9 mouse cellular contexts compared by ENCODE assay signal in genomic region chr3:93521462-93522057, GRCm38 (mm10). TPM values are rescaled to one million over a fixed set of nuclear protein-coding genes. Genes with fewer than 3 reads are reported as not detected.
A peak's percentile ranks its signal among the peaks of the same experiment; 100 is the strongest.
DNase-seq lines count a peak whose midpoint lies in the region; ATAC-seq and TF ChIP-seq lines count a peak whose summit lies in the region.
"Had no signal": no experiment of that assay in that cellular context is flagged by ENCODE, and none has a peak within 500 bp of the region (broad histone marks: within the 10 kb centered on the region; RNA-seq: fewer than 3 reads in every experiment).

No protein-coding gene starts in this region.

- WGBS in heart, embryonic 14.5 days, result 77% methylated on average over 8 of the region's 8 CpGs
- 63% methylated on average over 8 of the region's 8 CpGs for WGBS in liver, postnatal 0 days (ENCODE audit: insufficient replicate concordance)

- peaks cover 25% of the 10 kb centered on the region for H3K36me3 ChIP-seq in heart, embryonic 14.5 days (ENCODE audit: control insufficient read depth, insufficient read depth, low read length)
- H3K36me3 ChIP-seq in liver, postnatal 0 days (replicated peaks; ENCODE audit: insufficient read depth, low read length), result peaks cover 8% of the 10 kb centered on the region; the same call in 1 of the 2 replicates

- peak overlapping the region in 1 of 2 experiments; percentile 87; a peak in 1 of 4 replicates for H3K27ac ChIP-seq in heart, embryonic 14.5 days (replicated peaks in 1 of 2; ENCODE audit: control insufficient read depth in 1 of 2, insufficient read depth in 1 of 2, low read depth in 2 of 2, low read length in 2 of 2)
- H3K27ac ChIP-seq in liver, postnatal 0 days (ENCODE audit: low read depth), result peak overlapping the region; percentile 84
- no peak overlapping the region for H3K27ac ChIP-seq in left cerebral cortex, adult 2 months

- H3K4me1 ChIP-seq in heart, embryonic 14.5 days (ENCODE audit: control insufficient read depth in 2 of 2, insufficient read depth in 2 of 2, low read length in 2 of 2), result peaks cover 5 to 16% of the 10 kb centered on the region in 2 experiments
- peaks cover 4% of the 10 kb centered on the region; the same call in 1 of the 2 replicates for H3K4me1 ChIP-seq in liver, postnatal 0 days (ENCODE audit: insufficient read depth)

- H3K4me2 ChIP-seq in heart, embryonic 14.5 days (ENCODE audit: low read length), result peak overlapping the region; percentile 67
- peak overlapping the region; percentile 70 for H3K4me2 ChIP-seq in liver, postnatal 0 days (ENCODE audit: low read depth, low read length)

- H3K9me3 ChIP-seq in heart, embryonic 14.5 days (ENCODE audit: control insufficient read depth, low read length), result no peaks in the 10 kb centered on the region
- no peaks in the 10 kb centered on the region for H3K9me3 ChIP-seq in liver, postnatal 0 days (ENCODE audit: low read length)

- H3K4me3 ChIP-seq in heart, embryonic 14.5 days (ENCODE audit: control insufficient read depth in 1 of 2, insufficient read depth in 1 of 2, low read depth in 1 of 2, low read length in 2 of 2), result peak overlapping the region; percentile 74 to 79; a peak in 3 of 4 replicates
- peak overlapping the region; percentile 57 for H3K4me3 ChIP-seq in liver, postnatal 0 days (ENCODE audit: low read depth, low read length)
- H3K4me3 ChIP-seq in left cerebral cortex, adult 2 months, result no peak overlapping the region

- no peak for TF ChIP-seq CTCF in liver, postnatal 0 days (IDR thresholded peaks at IDR 0.05; ENCODE audit: low read depth)
- no peak for TF ChIP-seq CTCF in left cerebral cortex, adult 2 months (IDR thresholded peaks at IDR 0.05)

- no peak for ATAC-seq in heart, embryonic 14.5 days (ENCODE audit: insufficient number of reproducible peaks, insufficient read depth, low FRiP score, low read depth)
- no peak for ATAC-seq in liver, postnatal 0 days
- ATAC-seq in inflammation-experienced regulatory T-cells, adult 6 months, result no peak

- H3K9ac ChIP-seq in heart, embryonic 14.5 days (ENCODE audit: low read length), result peak overlapping the region; percentile 88
- H3K9ac ChIP-seq in liver, postnatal 0 days (replicated peaks), result peak overlapping the region; percentile 77; the same call in 1 of the 2 replicates

- DNase-seq in heart, adult 11 months, result peak; percentile 87
- no peak for DNase-seq in heart, postnatal 14 days
- peak; percentile 32 for DNase-seq in 416B (ENCODE audit: low read depth)
- no peak for DNase-seq in liver, postnatal 0 days
- no peak for DNase-seq in thymus, postnatal 14 days
- no peak for DNase-seq in left cerebral cortex, adult 2 months (ENCODE audit: extremely low spot score in 1 of 2, low spot score in 2 of 2)
- DNase-seq: cerebellum, adult 9-11 months had no signal

- intact Hi-C loops in heart, postnatal 14 days (cut with DNase I), result loop anchor here (2.0 to 5.0 kb wide), 2 partner anchors 25 to 86 kb away; no protein-coding TSS in a partner anchor
- intact Hi-C loops in left cerebral cortex, adult 2 months (cut with DNase I), result no loop called here

- TF ChIP-seq EP300 in liver, postnatal 0 days (IDR thresholded peaks at IDR 0.05; ENCODE audit: low read depth), result no peak

- H3K27me3 ChIP-seq in heart, embryonic 14.5 days (ENCODE audit: control insufficient read depth, insufficient read depth, low read length), result no peaks in the 10 kb centered on the region
- H3K27me3 ChIP-seq in liver, postnatal 0 days (ENCODE audit: insufficient read depth, low read length), result no peaks in the 10 kb centered on the region

RNA-seq across cellular contexts. Expression of gene S100a11, which starts 1.3 kb away (rescaled TPM):
- total RNA-seq in heart, postnatal 14 days (2021), result 100 to 1,000 TPM; 111 to 124 TPM
- 880 and 961 TPM in 2 replicates for polyA plus RNA-seq in heart, embryonic 14.5 days (2014; fragmentation: Nextera tagmentation; extraction: Ambion mirVana)
- 330 and 336 TPM in 2 replicates for polyA plus RNA-seq in liver, postnatal 0 days (2015; fragmentation: Nextera tagmentation; extraction: Ambion mirVana)
- 1,000 to 10,000 TPM in 2 of 3 experiments, 100 to 1,000 TPM in 1; 738 to 2,389 (median 1,003) TPM for polyA plus RNA-seq in inflammation-experienced regulatory T-cells, adult 6 months (2017; shearing (Covaris generic))
- 10 to 100 TPM in 1 of 2 experiments, 1 to 10 TPM in 1; 8.0 to 11.0 TPM for total RNA-seq in left cerebral cortex, adult 2 months (2021)

RNA-seq across cellular contexts. Expression of gene S100a10, which starts 33.3 kb away (rescaled TPM):
- total RNA-seq in heart, postnatal 14 days (2021), result 100 to 1,000 TPM; 129 to 145 TPM
- polyA plus RNA-seq in heart, embryonic 14.5 days (2014; fragmentation: Nextera tagmentation; extraction: Ambion mirVana), result 211 and 238 TPM in 2 replicates
- polyA plus RNA-seq in liver, postnatal 0 days (2015; fragmentation: Nextera tagmentation; extraction: Ambion mirVana), result 75.4 and 82.0 TPM in 2 replicates
- 1,000 to 10,000 TPM in 1 of 3 experiments, 100 to 1,000 TPM in 2; 678 to 1,984 (median 706) TPM for polyA plus RNA-seq in inflammation-experienced regulatory T-cells, adult 6 months (2017; shearing (Covaris generic))
- total RNA-seq in left cerebral cortex, adult 2 months (2021), result 10 to 100 TPM; 42.6 to 43.7 TPM

RNA-seq across cellular contexts. Expression of gene Tchhl1, which starts 53.0 kb away (rescaled TPM):
- not detected for total RNA-seq in heart, postnatal 14 days (2021)
- not detected in 2 replicates for polyA plus RNA-seq in heart, embryonic 14.5 days (2014; fragmentation: Nextera tagmentation; extraction: Ambion mirVana)
- polyA plus RNA-seq in liver, postnatal 0 days (2015; fragmentation: Nextera tagmentation; extraction: Ambion mirVana), result not detected in 2 replicates
- polyA plus RNA-seq in inflammation-experienced regulatory T-cells, adult 6 months (2017; shearing (Covaris generic)), result not detected
- not detected for total RNA-seq in left cerebral cortex, adult 2 months (2021)

Comparison
In these comparisons a context has a peak if more than half of its experiments do, and no peak if none do; other contexts are left out.
1. DNase-seq: peak in heart, adult 11 months (single experiment) and 416B (single experiment); none in heart, postnatal 14 days (0 of 2), liver, postnatal 0 days (single experiment), thymus, postnatal 14 days (single experiment) and left cerebral cortex, adult 2 months (0 of 2).